Mouse (Mus musculus): ENCODE data around the gene Bms1.

DNA sequence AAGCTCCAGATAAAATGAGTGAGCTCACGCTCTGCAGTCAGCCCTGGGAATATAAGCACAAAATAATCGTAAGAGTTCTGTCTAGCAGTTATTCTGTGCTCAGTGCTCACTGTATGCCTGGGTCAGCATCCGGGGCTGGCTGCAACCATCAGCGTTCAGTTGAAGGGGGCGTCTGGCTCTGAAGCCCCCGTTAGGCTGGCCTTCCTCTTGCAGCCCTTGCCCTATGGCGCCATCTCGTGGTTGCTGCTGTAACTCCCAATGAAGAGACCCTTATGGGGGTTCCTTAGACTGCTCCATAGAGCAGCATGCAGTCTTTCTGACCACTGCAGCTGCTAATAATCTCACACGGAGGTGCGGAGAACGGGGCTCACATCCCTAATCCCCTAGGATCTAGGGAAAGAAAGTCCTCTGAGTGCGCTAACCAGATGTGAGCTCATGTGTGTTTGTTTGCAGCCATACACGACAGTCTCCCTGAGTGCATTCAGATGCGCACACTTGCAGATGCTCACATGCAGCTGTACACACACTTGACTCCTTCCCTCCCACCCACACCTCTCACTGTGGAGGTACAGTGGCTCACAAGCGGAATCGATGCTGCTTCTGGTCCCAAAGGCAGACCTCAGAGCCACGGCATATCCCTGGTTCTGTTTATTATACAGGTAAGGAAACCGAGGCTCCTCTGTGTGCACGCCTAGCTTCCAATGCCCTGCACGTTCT is 39.7 kb downstream of the Bms1 start:
- TF ChIP-seq POLR2A (IDR thresholded peaks at IDR 0.05; ENCODE audit: insufficient read depth, low read length) (no peak), CTCF (IDR thresholded peaks at IDR 0.05; ENCODE audit: low read depth, low read length) (peak; percentile 86), EP300 (IDR thresholded peaks at IDR 0.05; ENCODE audit: insufficient read depth, low read depth, low read length) (no peak)

Data from ES-Bruce4 (cell line).